24 mouse cellular contexts compared by ENCODE assay signal in genomic region chr19:12720463-12720862, GRCm38 (mm10). TPM values are rescaled to one million over a fixed set of nuclear protein-coding genes. Genes with fewer than 3 reads are reported as not detected.
"Had no signal": no experiment of that assay in that cellular context is flagged by ENCODE, and none has a peak within 500 bp of the region (broad histone marks: within the 10 kb centered on the region; RNA-seq: fewer than 3 reads in every experiment).

No protein-coding gene starts in this region.

- H3K4me3 ChIP-seq: neural tube, embryonic 13.5 days; neural tube, embryonic 15.5 days; stomach, embryonic 15.5 days had no signal

- H3K9me3 ChIP-seq: neural tube, embryonic 13.5 days; neural tube, embryonic 15.5 days; stomach, embryonic 15.5 days had no signal

- H3K27ac ChIP-seq: neural tube, embryonic 13.5 days; neural tube, embryonic 15.5 days; stomach, embryonic 15.5 days; stomach, postnatal 0 days had no signal

- DNase-seq: retina, postnatal 1 day; right cerebral cortex, adult 18-20 months; right cerebral cortex, postnatal 14 days; right cerebral cortex, postnatal 25 days; right cerebral cortex, postnatal 4 days; spleen, adult 18-20 months; thymus, adult 18-20 months; thymus, adult 2 months; thymus, postnatal 14 days; thymus, postnatal 25 days; thymus, postnatal 36 days; thymus, postnatal 4 days had no signal

- H3K9ac ChIP-seq: neural tube, embryonic 13.5 days; neural tube, embryonic 15.5 days; stomach, embryonic 15.5 days had no signal

- H3K4me2 ChIP-seq: neural tube, embryonic 13.5 days; neural tube, embryonic 15.5 days; stomach, embryonic 15.5 days had no signal

- H3K27me3 ChIP-seq: neural tube, embryonic 13.5 days; neural tube, embryonic 15.5 days; stomach, embryonic 15.5 days had no signal

- H3K36me3 ChIP-seq: neural tube, embryonic 13.5 days; neural tube, embryonic 15.5 days; stomach, embryonic 15.5 days had no signal

- H3K4me1 ChIP-seq: neural tube, embryonic 13.5 days; neural tube, embryonic 15.5 days; stomach, embryonic 15.5 days had no signal

RNA-seq across cellular contexts. Expression of gene Keg1, which starts 24.9 kb away (rescaled TPM):
- polyA plus RNA-seq: neural tube, embryonic 13.5 days; neural tube, embryonic 14.5 days; neural tube, embryonic 15.5 days; small intestine, adult 2 months; stomach, embryonic 14.5 days; stomach, postnatal 0 days; testis, adult 2 months; thymus, postnatal 0 days; urinary bladder, adult 2 months had no signal

RNA-seq across cellular contexts. Expression of gene Olfr1443, which starts 42.6 kb away (rescaled TPM):
- polyA plus RNA-seq: neural tube, embryonic 13.5 days; neural tube, embryonic 14.5 days; neural tube, embryonic 15.5 days; small intestine, adult 2 months; spleen, adult 2 months; stomach, embryonic 14.5 days; stomach, embryonic 15.5 days; stomach, embryonic 16.5 days; stomach, postnatal 0 days; testis, adult 2 months; thymus, adult 2 months; thymus, postnatal 0 days; urinary bladder, adult 2 months had no signal

RNA-seq across cellular contexts. Expression of gene Cntf, which starts 45.0 kb away (rescaled TPM):
- polyA plus RNA-seq: small intestine, adult 2 months had no signal

RNA-seq across cellular contexts. Expression of gene Olfr1442, which starts 50.2 kb away (rescaled TPM):
- polyA plus RNA-seq: neural tube, embryonic 13.5 days; neural tube, embryonic 14.5 days; neural tube, embryonic 15.5 days; small intestine, adult 2 months; spleen, adult 2 months; stomach, embryonic 14.5 days; stomach, embryonic 15.5 days; stomach, embryonic 16.5 days; stomach, postnatal 0 days; testis, adult 2 months; thymus, adult 2 months; thymus, postnatal 0 days; urinary bladder, adult 2 months had no signal
